Mouse (Mus musculus) midbrain, embryonic 15.5 days (tissue): ENCODE results near the gene Llgl2. TPM values are rescaled to one million over a fixed set of nuclear protein-coding genes. Genes with fewer than 3 reads are reported as not detected.
A peak's percentile ranks its signal among the peaks of the same experiment; 100 is the strongest.

Source experiments
- ATAC-seq: fragments of 200-750 bp; cut with Nextera tagmentation; replicated peaks from 2 replicates; pipeline ENCODE4 v1.8.0; 2017; ENCODE audit warnings: moderate TSS enrichment
- H3K27ac ChIP-seq: fragments of 300-500 bp; sonication (generic); 2 replicates; pipeline ENCODE4 v1.5.1; 2015; ENCODE audit warnings: mild to moderate bottlenecking, inconsistent platforms
- H3K27me3 ChIP-seq: fragments of 300-500 bp; sonication (generic); replicated peaks from 2 replicates; pipeline ENCODE4 v1.6.1; 2015; ENCODE audit warnings: inconsistent platforms
- H3K36me3 ChIP-seq: fragments of 300-500 bp; sonication (generic); replicated peaks from 2 replicates; pipeline ENCODE4 v1.6.1; 2015; ENCODE audit warnings: inconsistent platforms
- H3K4me1 ChIP-seq: fragments of 300-500 bp; sonication (generic); 2 replicates; pipeline ENCODE4 v1.6.1; 2015; ENCODE audit warnings: inconsistent platforms
- H3K4me2 ChIP-seq: fragments of 300-500 bp; sonication (generic); 2 replicates; pipeline ENCODE4 v1.6.1; 2015; ENCODE audit warnings: inconsistent platforms, mild to moderate bottlenecking, moderate library complexity
- H3K4me3 ChIP-seq: fragments of 300-500 bp; sonication (generic); 2 replicates; pipeline ENCODE4 v1.5.1; 2015; ENCODE audit warnings: mild to moderate bottlenecking, inconsistent platforms
- H3K9ac ChIP-seq: fragments of 300-500 bp; sonication (generic); 2 replicates; pipeline ENCODE4 v1.6.1; 2015; ENCODE audit warnings: mild to moderate bottlenecking, inconsistent platforms
- H3K9me3 ChIP-seq: fragments of 300-500 bp; sonication (generic); 2 replicates; pipeline ENCODE4 v1.6.1; 2016; ENCODE audit warnings: inconsistent platforms
- WGBS: fragments of 180-500 bp; shearing (Covaris S2); methylation state at CpG from one replicate; pipeline ENCODE4 v1.1.7; 2015; ENCODE audit warnings: mixed read lengths; 5-methylcytosine and 5-hydroxymethylcytosine counted together
- polyA plus RNA-seq: library from polyadenylated mRNA; unstranded; fragments of >200 nt; fragmentation: Nextera tagmentation; extraction: Ambion mirVana; gene quantifications from 2 replicates; pipeline ENCODE4 v1.2.1, GENCODE M21; 2015

Llgl2 gene
- polyA plus RNA-seq, 1 experiment from 2014 or later, result 1.0 TPM

DNA sequence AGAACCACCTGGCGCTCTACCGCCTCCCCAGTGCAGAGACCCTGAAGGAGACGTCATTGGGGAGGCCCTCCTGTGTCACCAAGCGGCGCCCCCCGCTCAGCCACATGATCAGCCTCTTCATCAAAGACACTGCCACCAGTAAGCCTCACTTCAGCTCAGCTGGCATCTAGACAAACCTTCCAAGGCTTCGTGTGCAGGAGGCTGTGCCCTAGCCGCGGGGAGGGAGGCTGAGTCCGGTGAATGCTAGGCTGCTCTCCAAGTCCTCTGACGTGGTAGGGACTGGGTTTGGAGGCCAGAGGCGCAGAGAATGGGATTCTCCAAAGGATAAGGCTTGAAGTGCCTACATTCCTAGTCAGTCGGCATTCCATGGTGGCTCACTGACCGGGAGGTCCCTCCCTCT lies 31.5 kb upstream of the Llgl2 start:
- no peak for ATAC-seq

DNA sequence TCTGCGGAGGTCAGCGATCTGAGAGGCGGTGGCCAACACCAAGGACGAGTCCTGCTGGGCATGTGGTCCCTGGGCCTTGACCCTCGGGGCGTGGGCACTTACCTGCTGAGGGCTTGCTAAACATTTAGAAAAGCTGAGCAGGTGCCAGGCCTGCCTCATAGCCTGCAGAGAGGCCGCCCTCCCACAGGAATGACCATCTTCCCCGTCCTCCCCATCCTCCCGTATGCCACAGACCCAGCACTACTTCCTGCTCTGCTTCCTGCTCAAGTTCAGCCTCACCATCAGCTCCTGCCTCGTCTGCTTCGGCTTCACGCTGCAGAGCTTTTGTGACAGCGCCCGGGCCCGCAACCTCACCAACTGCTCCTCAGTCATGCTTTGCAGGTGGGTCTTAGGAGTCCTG lies 27.0 kb upstream of the Llgl2 start:
- Histone ChIP-seq H3K4me3 (no peak overlapping the region), H3K4me2 (no peak overlapping the region), H3K9me3 (no peaks in the 10 kb centered on the region), H3K4me1 (no peaks in the 10 kb centered on the region), H3K27ac (no peak overlapping the region), H3K36me3 (peaks cover 57% of the 10 kb centered on the region), H3K27me3 (no peaks in the 10 kb centered on the region), H3K9ac (no peak overlapping the region)
- WGBS, result 86% methylated on average over 15 of the region's 15 CpGs
- ATAC-seq, result no peak

More for the DNA sequence above, 31.5 kb upstream of the Llgl2 start:
- Histone ChIP-seq H3K27me3 (no peaks in the 10 kb centered on the region), H3K27ac (no peak overlapping the region), H3K9me3 (no peaks in the 10 kb centered on the region), H3K4me2 (no peak overlapping the region), H3K4me3 (no peak overlapping the region), H3K9ac (no peak overlapping the region), H3K36me3 (peaks cover 61% of the 10 kb centered on the region), H3K4me1 (peaks cover under 1% of the 10 kb centered on the region; the same call in 1 of the 2 replicates)
- 83% methylated on average over 14 of the region's 14 CpGs for WGBS

DNA sequence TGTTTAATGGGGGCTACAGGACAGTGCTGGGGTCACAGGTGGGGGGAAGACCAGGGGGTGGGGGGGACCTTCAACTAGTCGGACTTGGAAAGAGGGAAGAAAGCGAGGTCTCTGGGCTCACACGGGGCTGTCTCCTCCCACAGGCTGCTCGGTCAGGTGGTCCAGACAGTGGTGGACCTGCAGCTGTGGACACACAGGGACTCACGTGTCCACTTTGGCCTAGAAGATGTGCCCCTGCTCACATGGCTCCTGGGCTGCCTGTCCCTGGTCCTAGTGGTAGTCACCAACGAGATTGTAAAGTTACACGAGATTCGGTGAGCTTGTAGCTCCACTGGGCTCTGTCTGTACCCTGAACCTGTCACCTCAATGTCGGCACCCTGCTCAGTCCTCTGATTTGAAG lies 26.2 kb upstream of the Llgl2 start:
- WGBS, result 89% methylated on average over 9 of the region's 9 CpGs

DNA sequence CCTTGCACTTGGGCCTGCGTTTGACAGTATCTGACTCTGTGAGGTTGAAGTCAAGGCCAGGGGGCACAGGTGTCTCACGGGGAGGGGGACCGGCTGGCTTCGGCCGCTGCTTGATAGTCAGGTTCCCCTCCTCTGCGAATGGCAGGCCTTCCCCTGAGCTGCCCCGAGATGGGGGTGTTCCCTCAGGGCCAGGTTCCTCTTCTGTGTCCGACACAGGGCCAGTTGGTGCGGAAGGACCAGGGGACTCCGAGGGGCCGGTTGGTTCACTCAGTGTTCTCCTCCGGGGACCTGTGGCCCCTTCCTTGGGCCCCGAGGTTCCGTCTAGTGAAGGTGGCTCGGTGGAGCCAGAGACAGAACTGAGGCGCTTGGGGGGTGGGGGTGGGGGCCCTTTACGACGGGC lies 22.9 kb upstream of the Llgl2 start:
- no peak for ATAC-seq
- Histone ChIP-seq H3K9ac (no peak overlapping the region), H3K36me3 (peaks cover 37% of the 10 kb centered on the region; the same call in 1 of the 2 replicates)

More for the DNA sequence above, 26.2 kb upstream of the Llgl2 start:
- Histone ChIP-seq H3K4me2 (no peak overlapping the region), H3K36me3 (peaks cover 51% of the 10 kb centered on the region), H3K4me3 (no peak overlapping the region), H3K4me1 (no peaks in the 10 kb centered on the region), H3K27me3 (no peaks in the 10 kb centered on the region), H3K9me3 (no peaks in the 10 kb centered on the region), H3K9ac (no peak overlapping the region), H3K27ac (no peak overlapping the region)
- no peak for ATAC-seq

DNA sequence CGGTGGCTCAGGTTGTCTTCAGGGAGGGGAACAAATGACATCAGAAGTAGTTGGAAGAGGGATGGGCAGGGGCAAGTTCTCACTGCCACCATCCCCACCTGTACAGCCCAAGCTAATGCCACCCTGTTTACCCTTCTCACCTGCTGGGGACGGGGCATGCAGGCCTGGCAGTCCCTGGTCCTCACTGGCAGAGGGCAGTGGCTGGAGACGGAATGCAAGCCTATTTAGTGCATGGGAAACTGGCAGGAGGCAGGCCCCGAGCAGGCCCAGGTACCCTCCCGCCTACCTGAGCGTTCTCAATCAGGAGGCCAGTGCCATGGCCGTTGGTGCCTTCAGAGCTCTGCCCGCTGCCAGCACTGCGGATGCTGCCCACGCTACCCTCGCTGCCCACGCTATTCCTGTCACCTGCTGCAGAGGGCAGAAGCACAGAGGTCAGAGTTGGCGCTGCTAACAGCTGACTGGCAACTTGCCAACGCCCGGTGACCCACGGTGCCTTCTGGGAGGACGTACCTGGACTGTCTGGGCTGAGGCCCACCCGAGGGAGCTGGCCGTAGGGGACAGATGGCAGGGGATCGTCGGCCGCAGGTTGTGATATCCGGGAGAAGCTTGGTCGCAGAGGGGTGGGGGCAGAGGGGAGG lies 20.7 kb upstream of the Llgl2 start:
- no peak for ATAC-seq
- no peak overlapping the region for H3K9ac ChIP-seq
- no peak overlapping the region for H3K4me2 ChIP-seq
- WGBS, result 94% methylated on average over 24 of the region's 24 CpGs
- H3K9me3 ChIP-seq, result no peaks in the 10 kb centered on the region
- no peaks in the 10 kb centered on the region for H3K27me3 ChIP-seq
- no peak overlapping the region for H3K27ac ChIP-seq
- H3K36me3 ChIP-seq, result peaks cover 30% of the 10 kb centered on the region; the same call in 1 of the 2 replicates
- H3K4me1 ChIP-seq, result peaks cover 9% of the 10 kb centered on the region
- no peak overlapping the region for H3K4me3 ChIP-seq

More for the DNA sequence above, 22.9 kb upstream of the Llgl2 start:
- 91% methylated on average over 18 of the region's 18 CpGs for WGBS
- no peak overlapping the region for H3K4me3 ChIP-seq
- no peak overlapping the region for H3K27ac ChIP-seq
- no peaks in the 10 kb centered on the region for H3K9me3 ChIP-seq
- H3K4me2 ChIP-seq, result no peak overlapping the region
- H3K27me3 ChIP-seq, result no peaks in the 10 kb centered on the region
- H3K4me1 ChIP-seq, result no peaks in the 10 kb centered on the region

DNA sequence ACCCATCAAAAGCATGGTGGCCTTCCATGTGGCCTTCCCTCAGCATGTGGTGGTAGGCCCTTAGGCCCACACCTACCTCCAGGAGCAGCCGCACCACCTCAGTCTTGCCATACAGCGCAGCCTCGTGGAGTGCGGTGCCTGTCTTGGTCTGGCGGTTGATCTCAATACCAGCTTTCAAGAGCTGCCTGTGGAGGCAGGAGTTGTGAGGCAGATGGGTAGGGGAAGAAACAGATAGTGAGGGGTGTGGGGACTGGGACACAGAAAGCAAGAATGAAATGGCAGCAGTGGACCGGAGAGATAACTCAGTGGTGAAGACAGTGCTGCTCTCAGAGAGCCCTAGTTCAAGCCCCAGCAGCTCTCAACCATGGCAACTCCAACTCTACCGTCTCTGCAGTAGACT lies 18.8 kb upstream of the Llgl2 start:
- H3K36me3 ChIP-seq, result peaks cover 15% of the 10 kb centered on the region; the same call in 1 of the 2 replicates
- H3K4me2 ChIP-seq, result no peak overlapping the region
- H3K4me1 ChIP-seq, result peaks cover 24% of the 10 kb centered on the region
- H3K27me3 ChIP-seq, result no peaks in the 10 kb centered on the region
- no peak overlapping the region for H3K9ac ChIP-seq
- no peaks in the 10 kb centered on the region for H3K9me3 ChIP-seq
- WGBS, result 96% methylated on average over 7 of the region's 7 CpGs
- no peak for ATAC-seq
- no peak overlapping the region for H3K27ac ChIP-seq
- no peak overlapping the region for H3K4me3 ChIP-seq

DNA sequence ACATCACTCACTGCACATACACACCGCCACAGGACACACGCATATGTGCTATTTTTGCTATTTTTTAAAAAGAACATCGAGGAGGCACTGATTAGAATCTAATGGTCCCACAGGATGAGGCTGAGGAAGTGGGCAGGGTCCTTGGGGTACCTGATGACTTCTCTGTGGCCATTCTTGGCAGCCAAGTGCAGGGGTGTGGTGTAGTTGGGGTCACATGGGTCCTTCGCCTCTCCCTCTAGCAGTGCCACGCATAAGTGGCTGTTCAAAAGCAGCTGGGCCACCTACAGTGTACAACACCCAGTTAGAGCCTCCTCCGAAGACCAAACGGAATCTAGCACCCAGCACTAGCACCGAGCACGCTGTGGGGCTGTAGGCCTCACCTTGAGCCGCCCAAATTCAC lies 17.7 kb upstream of the Llgl2 start:
- Histone ChIP-seq H3K4me1 (peaks cover 29% of the 10 kb centered on the region), H3K4me3 (no peak overlapping the region), H3K4me2 (no peak overlapping the region), H3K9ac (no peak overlapping the region), H3K36me3 (peaks cover 14% of the 10 kb centered on the region; the same call in 1 of the 2 replicates), H3K27me3 (no peaks in the 10 kb centered on the region), H3K27ac (no peak overlapping the region), H3K9me3 (no peaks in the 10 kb centered on the region)
- ATAC-seq, result no peak
- WGBS, result 92% methylated on average over 10 of the region's 10 CpGs

DNA sequence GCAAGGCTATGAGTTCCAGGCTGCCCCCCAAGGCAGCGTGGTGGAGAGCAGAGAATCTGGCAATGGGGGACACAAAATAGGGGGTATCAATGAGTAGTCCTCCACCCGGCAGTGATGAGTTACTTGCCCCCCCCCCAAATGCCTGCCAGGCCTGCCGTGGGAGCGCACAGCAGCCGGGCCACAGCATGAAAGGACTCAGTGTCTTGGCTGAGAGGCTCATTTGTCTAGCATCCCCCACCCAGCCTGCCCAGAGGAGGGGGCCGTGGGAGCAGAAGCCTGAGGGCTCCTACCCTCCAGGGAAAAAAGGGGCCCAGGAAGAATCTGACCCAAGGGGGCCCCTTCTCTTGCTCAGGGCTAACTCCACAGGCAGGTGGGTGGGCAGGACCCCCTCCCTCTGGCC lies 16.5 kb upstream of the Llgl2 start:
- WGBS, result 55% methylated on average over 6 of the region's 6 CpGs
- H3K4me2 ChIP-seq, result peak overlapping the region; percentile 16; the same call in 1 of the 2 replicates
- 0 out of 2 replicates have a peak, but pooled peaks cover 9% of the 10 kb centered on the region for H3K36me3 ChIP-seq
- H3K9ac ChIP-seq, result no peak overlapping the region
- no peaks in the 10 kb centered on the region for H3K27me3 ChIP-seq
- no peak; the same call in 1 of the 2 replicates for ATAC-seq
- no peak overlapping the region for H3K4me3 ChIP-seq
- H3K4me1 ChIP-seq, result peaks cover 40% of the 10 kb centered on the region
- no peaks in the 10 kb centered on the region for H3K9me3 ChIP-seq
- peak overlapping the region; percentile 67 for H3K27ac ChIP-seq

DNA sequence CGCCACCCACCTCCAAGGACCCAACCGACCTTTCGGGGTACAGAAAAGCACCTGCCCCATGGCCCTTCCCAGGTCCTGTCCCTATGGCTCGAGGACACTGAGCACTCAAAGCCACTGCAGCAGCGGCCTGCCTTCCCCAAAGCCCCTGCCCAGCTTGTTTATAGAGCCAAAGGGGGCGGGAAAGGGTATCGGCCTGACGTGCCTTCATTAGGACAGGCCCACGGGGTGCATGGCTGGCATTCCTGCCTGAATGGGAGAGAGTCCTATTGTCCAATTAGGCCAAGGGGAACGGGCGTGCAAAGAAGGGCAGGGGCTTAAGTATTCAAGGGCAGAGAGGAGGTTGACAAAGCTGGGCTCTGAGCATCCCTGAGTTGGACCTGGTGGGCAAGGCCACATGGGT lies 15.9 kb upstream of the Llgl2 start:
- Histone ChIP-seq H3K9me3 (no peaks in the 10 kb centered on the region), H3K9ac (no peak overlapping the region), H3K4me1 (peaks cover 46% of the 10 kb centered on the region), H3K27ac (peak overlapping the region; percentile 67), H3K27me3 (no peaks in the 10 kb centered on the region), H3K4me3 (no peak overlapping the region), H3K4me2 (peak overlapping the region; percentile 16; the same call in 1 of the 2 replicates), H3K36me3 (0 out of 2 replicates have a peak, but pooled peaks cover 7% of the 10 kb centered on the region)
- 54% methylated on average over 11 of the region's 11 CpGs for WGBS
- ATAC-seq, result no peak

DNA sequence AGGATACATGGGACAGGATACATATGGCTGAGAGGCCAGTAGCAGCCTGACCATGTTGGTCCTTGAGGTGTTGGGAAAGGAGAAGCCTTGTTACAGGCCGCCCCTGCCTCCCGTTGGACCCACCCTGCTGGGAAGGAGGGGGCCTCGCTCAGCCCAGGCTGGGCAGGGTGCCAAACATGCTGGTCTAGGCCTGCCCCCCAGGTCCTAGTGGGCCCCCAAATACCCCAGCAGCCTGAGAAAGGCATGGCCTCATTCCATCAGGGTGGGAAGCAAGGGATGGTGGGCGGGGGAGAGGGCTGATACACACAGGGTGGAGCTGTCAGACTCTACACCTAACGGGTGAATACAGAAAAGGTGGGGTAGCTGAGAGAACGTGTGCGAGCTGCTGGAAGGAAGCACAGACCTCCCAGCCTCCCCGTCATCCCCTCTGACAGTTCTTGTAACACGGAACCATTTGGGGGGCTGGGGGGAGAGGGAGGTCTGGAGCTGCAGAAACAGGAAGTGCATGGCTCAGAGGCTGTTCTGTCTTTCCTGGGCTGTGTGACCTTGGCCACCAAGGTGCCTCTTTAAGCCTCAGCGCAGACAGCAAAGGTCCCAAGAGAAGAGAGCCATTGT lies 15.0 kb upstream of the Llgl2 start:
- peak overlapping the region; percentile 19 for H3K4me2 ChIP-seq
- peak overlapping the region; percentile 67 for H3K27ac ChIP-seq
- no peak for ATAC-seq
- no peak overlapping the region for H3K9ac ChIP-seq
- no peaks in the 10 kb centered on the region for H3K27me3 ChIP-seq
- 44% methylated on average over 10 of the region's 10 CpGs for WGBS
- H3K4me1 ChIP-seq, result peaks cover 48% of the 10 kb centered on the region
- H3K9me3 ChIP-seq, result no peaks in the 10 kb centered on the region
- 0 out of 2 replicates have a peak, but pooled peaks cover 4% of the 10 kb centered on the region for H3K36me3 ChIP-seq
- H3K4me3 ChIP-seq, result no peak overlapping the region

DNA sequence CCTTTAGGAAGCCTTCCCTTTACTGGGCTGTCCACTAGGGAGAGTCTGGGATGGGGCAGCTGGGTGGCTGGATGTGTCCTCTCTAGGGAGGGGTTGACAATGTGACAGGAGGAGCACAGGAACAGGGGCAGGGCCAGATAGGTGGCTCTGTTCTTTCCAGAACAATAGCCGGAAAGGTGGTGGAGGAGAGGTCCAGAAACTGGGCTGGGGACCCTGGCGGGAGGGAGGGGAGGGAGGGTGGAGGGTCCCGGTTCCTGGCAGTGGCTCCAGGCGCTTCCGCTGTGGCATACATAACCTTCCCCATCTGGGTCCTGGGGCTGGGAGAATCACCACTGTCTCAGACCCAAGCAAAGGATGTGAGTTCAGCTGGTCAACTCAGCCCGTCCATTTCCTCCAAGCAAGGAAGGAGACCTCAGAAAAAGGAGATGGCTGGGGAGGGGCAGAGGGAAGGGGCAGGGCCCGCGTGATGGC lies 14.5 kb upstream of the Llgl2 start:
- peak overlapping the region; percentile 19 for H3K4me2 ChIP-seq
- WGBS, result 70% methylated on average over 8 of the region's 8 CpGs
- no peak for ATAC-seq
- H3K36me3 ChIP-seq, result 0 out of 2 replicates have a peak, but pooled peaks cover 4% of the 10 kb centered on the region
- peak overlapping the region; percentile 67 for H3K27ac ChIP-seq
- H3K9ac ChIP-seq, result no peak overlapping the region
- H3K9me3 ChIP-seq, result no peaks in the 10 kb centered on the region
- H3K4me3 ChIP-seq, result no peak overlapping the region
- no peaks in the 10 kb centered on the region for H3K27me3 ChIP-seq
- peaks cover 52% of the 10 kb centered on the region for H3K4me1 ChIP-seq

DNA sequence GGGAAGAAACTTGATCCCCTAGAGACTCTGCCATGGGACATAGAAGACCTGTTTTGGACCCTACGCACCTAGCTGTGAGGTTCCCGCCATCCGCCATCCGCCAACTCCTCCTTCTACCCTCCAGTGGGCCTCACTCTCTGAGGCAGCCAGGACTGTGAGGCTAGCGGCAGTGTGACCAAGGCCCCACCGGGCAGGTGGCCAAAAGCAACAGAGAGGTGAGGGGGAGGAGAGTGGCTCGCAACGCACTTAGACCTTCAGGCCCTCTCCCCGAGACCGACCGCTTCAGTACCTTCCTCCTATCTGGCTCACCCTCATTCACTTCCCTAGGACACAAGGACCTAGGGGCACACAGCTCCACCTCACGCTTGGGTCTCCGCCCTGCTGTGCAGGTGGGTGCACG lies 13.5 kb upstream of the Llgl2 start:
- Histone ChIP-seq H3K4me2 (peak overlapping the region; percentile 94), H3K36me3 (no peaks in the 10 kb centered on the region), H3K9me3 (no peaks in the 10 kb centered on the region), H3K27me3 (no peaks in the 10 kb centered on the region), H3K9ac (no peak overlapping the region), H3K4me1 (peaks cover 56% of the 10 kb centered on the region), H3K4me3 (0 out of 2 replicates have a peak overlapping the region, but pooled peaks have one; percentile 0), H3K27ac (0 out of 2 replicates have a peak overlapping the region, but pooled peaks have one; percentile 67)
- ATAC-seq, result no peak
- WGBS, result 84% methylated on average over 14 of the region's 14 CpGs
